Mouse (Mus musculus) midbrain, embryonic 16.5 days (tissue): ENCODE measurements around the gene Mpg. TPM values are rescaled to one million over a fixed set of nuclear protein-coding genes. Genes with fewer than 3 reads are reported as not detected.
"Not testable (repeated sequence)": the region's sequence is repeated elsewhere in the genome, so short reads cannot be mapped to it uniquely, and the experiment has no call there.

Experiments used
- ATAC-seq: fragments of 200-750 bp; cut with Nextera tagmentation; 2 replicates; pipeline ENCODE4 v1.8.0; 2017; ENCODE audit warnings: moderate TSS enrichment
- H3K27ac ChIP-seq: fragments of 300-500 bp; sonication (generic); 2 replicates; pipeline ENCODE4 v1.5.1; 2014; ENCODE audit warnings: mild to moderate bottlenecking, low read length, mixed read lengths
- H3K27me3 ChIP-seq: fragments of 300-500 bp; sonication (generic); 2 replicates; pipeline ENCODE4 v1.6.1; 2014; ENCODE audit warnings: low read depth, low read length, mixed read lengths; ENCODE audit not compliant: control insufficient read depth, insufficient read depth
- H3K36me3 ChIP-seq: fragments of 300-500 bp; sonication (generic); 2 replicates; pipeline ENCODE4 v1.6.1; 2014; ENCODE audit warnings: mild to moderate bottlenecking, low read length, moderate library complexity, mixed read lengths; ENCODE audit not compliant: control insufficient read depth, insufficient read depth
- H3K4me1 ChIP-seq: fragments of 300-500 bp; sonication (generic); 2 replicates; pipeline ENCODE4 v1.6.1; 2014; ENCODE audit warnings: mild to moderate bottlenecking, low read length, mixed read lengths; ENCODE audit not compliant: control insufficient read depth, insufficient read depth
- H3K4me2 ChIP-seq: fragments of 300-500 bp; sonication (generic); 2 replicates; pipeline ENCODE4 v1.6.1; 2014; ENCODE audit warnings: mild to moderate bottlenecking, low read length, mixed read lengths
- H3K4me3 ChIP-seq: fragments of 300-500 bp; sonication (generic); 2 replicates; pipeline ENCODE4 v1.5.1; 2014; ENCODE audit warnings: low read depth, mild to moderate bottlenecking, low read length, moderate library complexity, mixed read lengths
- H3K9ac ChIP-seq: fragments of 300-500 bp; sonication (generic); 2 replicates; pipeline ENCODE4 v1.6.1; 2014; ENCODE audit warnings: low read depth, low read length, mixed read lengths
- H3K9me3 ChIP-seq: fragments of 300-500 bp; sonication (generic); replicated peaks from 2 replicates; pipeline ENCODE4 v1.6.1; 2014; ENCODE audit warnings: mild to moderate bottlenecking, low read length, mixed read lengths; ENCODE audit not compliant: control insufficient read depth, poor library complexity, severe bottlenecking
- WGBS: fragments of 180-500 bp; shearing (Covaris S2); extraction: QIAGEN DNeasy Blood & Tissue Kit; methylation state at CpG from one replicate; pipeline ENCODE4 v1.1.7; 2014; 5-methylcytosine and 5-hydroxymethylcytosine counted together
- polyA plus RNA-seq: library from polyadenylated mRNA; unstranded; fragments of >200 nt; fragmentation: Nextera tagmentation; extraction: Ambion mirVana; gene quantifications from 2 replicates; pipeline ENCODE4 v1.2.1, GENCODE M21; 2015

The Mpg gene
- polyA plus RNA-seq, 1 experiment from 2014 or later = 41.7 TPM

GRCm38 (mm10) chr11:32199230-32199629, 27.1 kb upstream of the Mpg start:
- Histone ChIP-seq H3K9me3 (no peaks in the 10 kb centered on the region), H3K4me3 (no peak overlapping the region), H3K4me2 (no peak overlapping the region), H3K9ac (no peak overlapping the region), H3K27me3 (no peaks in the 10 kb centered on the region), H3K36me3 (no peaks in the 10 kb centered on the region), H3K27ac (no peak overlapping the region), H3K4me1 (no peaks in the 10 kb centered on the region)
- ATAC-seq = no peak
- WGBS = 43% methylated on average over 6 of the region's 6 CpGs

- Histone ChIP-seq H3K9ac (no peak within 1 kb of the TSS), H3K4me3 (no peak within 1 kb of the TSS), H3K27me3 (no peaks in the 10 kb centered on the region), H3K4me1 (peaks cover 3% of the 10 kb centered on the region; the same call in 1 of the 2 replicates), H3K9me3 (no peaks in the 10 kb centered on the region), H3K4me2 (no peak within 1 kb of the TSS), H3K27ac (no peak within 1 kb of the TSS), H3K36me3 (no peaks in the 10 kb centered on the region)
- whole genome bisulfite sequencing = 75% methylated on average over 10 of the region's 10 CpGs
- ATAC-seq = no peak
Measured at GRCm38 (mm10) chr11:32200075-32200601, 26.2 kb upstream of the Mpg start, which contains the start of gene Il9r. TSS of gene Il9r (minus strand) at chr11:32200279.

- H3K4me1 ChIP-seq, H3K9ac ChIP-seq, H3K27ac ChIP-seq, H3K27me3 ChIP-seq, ATAC-seq, H3K4me2 ChIP-seq, H3K36me3 ChIP-seq, H3K9me3 ChIP-seq, H3K4me3 ChIP-seq: not testable (repeated sequence)
- WGBS = 64% methylated on average over 1 of the region's 1 CpGs
Measured at GRCm38 (mm10) chr11:32200992-32201391, 25.3 kb upstream of the Mpg start.

- Histone ChIP-seq H3K4me1 (peaks cover 9% of the 10 kb centered on the region), H3K9me3 (no peaks in the 10 kb centered on the region), H3K4me3 (no peak overlapping the region), H3K9ac (no peak overlapping the region), H3K27ac (no peak overlapping the region), H3K27me3 (no peaks in the 10 kb centered on the region), H3K4me2 (no peak overlapping the region), H3K36me3 (no peaks in the 10 kb centered on the region)
- WGBS = 81% methylated on average over 11 of the region's 11 CpGs
- no peak for ATAC-seq
Measured at GRCm38 (mm10) chr11:32201922-32202685, 24.2 kb upstream of the Mpg start.

- Histone ChIP-seq H3K36me3 (peaks cover 4% of the 10 kb centered on the region; the same call in 1 of the 2 replicates), H3K4me2 (peak within 1 kb of the TSS; percentile 83), H3K9ac (peak within 1 kb of the TSS; percentile 60), H3K9me3 (no peaks in the 10 kb centered on the region), H3K27me3 (no peaks in the 10 kb centered on the region), H3K4me1 (peaks cover 9% of the 10 kb centered on the region), H3K27ac (0 out of 2 replicates have a peak within 1 kb of the TSS, but pooled peaks have one; percentile 23), H3K4me3 (peak within 1 kb of the TSS; percentile 49)
- peak; percentile 100 for ATAC-seq
- WGBS = under 1% methylated on average over 52 of the region's 52 CpGs
Measured at GRCm38 (mm10) chr11:32205058-32205873, 21.0 kb upstream of the Mpg start, which contains the start of gene Snrnp25. TSS of gene Snrnp25 (plus strand) at chr11:32205415.

GRCm38 (mm10) chr11:32210623-32211022, 15.7 kb upstream of the Mpg start:
- peaks cover 6% of the 10 kb centered on the region for H3K4me1 ChIP-seq
- WGBS = 89% methylated on average over 9 of the region's 9 CpGs

GRCm38 (mm10) chr11:32215372-32216162, 10.7 kb upstream of the Mpg start:
- no peaks in the 10 kb centered on the region for H3K9me3 ChIP-seq
- no peak overlapping the region for H3K4me3 ChIP-seq
- H3K4me1 ChIP-seq = peaks cover 2% of the 10 kb centered on the region; the same call in 1 of the 2 replicates
- H3K27ac ChIP-seq = no peak overlapping the region
- no peak overlapping the region for H3K4me2 ChIP-seq
- H3K9ac ChIP-seq = no peak overlapping the region
- H3K27me3 ChIP-seq = no peaks in the 10 kb centered on the region; the same call in 1 of the 2 replicates
- no peak for ATAC-seq
- no peaks in the 10 kb centered on the region for H3K36me3 ChIP-seq
- WGBS = 93% methylated on average over 18 of the region's 18 CpGs

More at GRCm38 (mm10) chr11:32210623-32211022, 15.7 kb upstream of the Mpg start:
- peaks cover 6% of the 10 kb centered on the region; the same call in 1 of the 2 replicates for H3K36me3 ChIP-seq
- ATAC-seq = no peak
- H3K9me3 ChIP-seq = no peaks in the 10 kb centered on the region
- H3K4me2 ChIP-seq = no peak overlapping the region
- H3K27me3 ChIP-seq = no peaks in the 10 kb centered on the region
- no peak overlapping the region for H3K9ac ChIP-seq
- H3K4me3 ChIP-seq = no peak overlapping the region
- no peak overlapping the region for H3K27ac ChIP-seq

GRCm38 (mm10) chr11:32216851-32217250, 9.5 kb upstream of the Mpg start:
- H3K4me2 ChIP-seq = no peak overlapping the region
- no peak overlapping the region for H3K9ac ChIP-seq
- no peaks in the 10 kb centered on the region for H3K9me3 ChIP-seq
- peaks cover 6% of the 10 kb centered on the region; the same call in 1 of the 2 replicates for H3K4me1 ChIP-seq
- H3K27ac ChIP-seq = no peak overlapping the region
- ATAC-seq = peak; percentile 43; the same call in 1 of the 2 replicates
- 21% methylated on average over 8 of the region's 8 CpGs for WGBS
- H3K27me3 ChIP-seq = peaks cover 8% of the 10 kb centered on the region; the same call in 1 of the 2 replicates
- H3K4me3 ChIP-seq = no peak overlapping the region
- no peaks in the 10 kb centered on the region for H3K36me3 ChIP-seq
